Mouse (Mus musculus) liver, embryonic 14.5 days (tissue): ENCODE measurements at regions not wholly inside any gene's neighbourhood (a gene's known extent, or its start where the extent isn't known, plus 50 kb on each side); places are given as distances from the start of the nearest gene placed in this dataset.

Source experiments
- ATAC-seq: fragments of 200-750 bp; cut with Nextera tagmentation; 2 replicates; pipeline ENCODE4 v1.8.0; 2017; ENCODE audit warnings: moderate number of reproducible peaks, mild to moderate bottlenecking, moderate library complexity; ENCODE audit not compliant: insufficient read depth
- DNase-seq, 3 experiments: peaks; one replicate each; pipeline ENCODE4 v3.0.0-alpha.2; 2012 to 2013; ENCODE audit warnings: low read depth in 3 of 3, low spot score in 3 of 3
- H3K27ac ChIP-seq: fragments of 300-500 bp; sonication (generic); 2 replicates; pipeline ENCODE4 v1.5.1; 2014; ENCODE audit warnings: moderate library complexity, mild to moderate bottlenecking, control low read depth, inconsistent platforms
- H3K27me3 ChIP-seq: fragments of 300-500 bp; sonication (generic); 2 replicates; pipeline ENCODE4 v1.6.1; 2014; ENCODE audit warnings: mild to moderate bottlenecking, low read length, moderate library complexity; ENCODE audit not compliant: control insufficient read depth, insufficient read depth
- H3K36me3 ChIP-seq: fragments of 300-500 bp; sonication (generic); replicated peaks from 2 replicates; pipeline ENCODE4 v1.6.1; 2014; ENCODE audit warnings: low read depth; ENCODE audit not compliant: control insufficient read depth, insufficient read depth
- H3K4me1 ChIP-seq, 2 experiments: fragments of 200-500 bp in 1 of 2; fragments of 300-500 bp in 1 of 2; sonication (generic) in 1 of 2; replicated peaks; 2 replicates each; pipeline ENCODE4 v1.6.1; 2012 to 2014; ENCODE audit warnings: antibody characterized with exemption in 1 of 2, inconsistent platforms in 1 of 2, low read length in 1 of 2; ENCODE audit not compliant: control insufficient read depth in 2 of 2, insufficient read depth in 2 of 2
- H3K4me2 ChIP-seq: fragments of 300-500 bp; sonication (generic); 2 replicates; pipeline ENCODE4 v1.6.1; 2014; ENCODE audit warnings: low read depth, mild to moderate bottlenecking, control low read depth, moderate library complexity
- H3K4me3 ChIP-seq, 2 experiments: fragments of 200-500 bp in 1 of 2; fragments of 300-500 bp in 1 of 2; sonication (generic) in 1 of 2; 2 replicates each; pipeline ENCODE4 v1.5.1; 2012 to 2014; ENCODE audit warnings: low read depth in 2 of 2, low read length in 2 of 2, mild to moderate bottlenecking in 2 of 2, control low read depth in 1 of 2, inconsistent platforms in 1 of 2, moderate library complexity in 1 of 2; ENCODE audit not compliant: insufficient read depth in 1 of 2
- H3K9ac ChIP-seq: fragments of 300-500 bp; sonication (generic); replicated peaks from 2 replicates; pipeline ENCODE4 v1.6.1; 2014; ENCODE audit warnings: mild to moderate bottlenecking, control low read depth, moderate library complexity
- H3K9me3 ChIP-seq: fragments of 300-500 bp; sonication (generic); 2 replicates; pipeline ENCODE4 v1.6.1; 2016; ENCODE audit warnings: low read length, mixed read lengths; ENCODE audit not compliant: control insufficient read depth
- CTCF ChIP-seq: IDR thresholded peaks from 2 replicates; pipeline ENCODE4 v1.5.1; 2016; ENCODE audit warnings: antibody characterized with exemption, low read depth, control low read depth
- EP300 ChIP-seq: IDR thresholded peaks from 2 replicates; pipeline ENCODE4 v1.6.1; 2016; ENCODE audit warnings: antibody characterized with exemption, low read depth
- WGBS: fragments of 180-500 bp; shearing (Covaris S2); extraction: QIAGEN DNeasy Blood & Tissue Kit; methylation state at CpG from one replicate; pipeline ENCODE4 v1.1.7; 2014; ENCODE audit not compliant: insufficient replicate concordance; 5-methylcytosine and 5-hydroxymethylcytosine counted together

DNA sequence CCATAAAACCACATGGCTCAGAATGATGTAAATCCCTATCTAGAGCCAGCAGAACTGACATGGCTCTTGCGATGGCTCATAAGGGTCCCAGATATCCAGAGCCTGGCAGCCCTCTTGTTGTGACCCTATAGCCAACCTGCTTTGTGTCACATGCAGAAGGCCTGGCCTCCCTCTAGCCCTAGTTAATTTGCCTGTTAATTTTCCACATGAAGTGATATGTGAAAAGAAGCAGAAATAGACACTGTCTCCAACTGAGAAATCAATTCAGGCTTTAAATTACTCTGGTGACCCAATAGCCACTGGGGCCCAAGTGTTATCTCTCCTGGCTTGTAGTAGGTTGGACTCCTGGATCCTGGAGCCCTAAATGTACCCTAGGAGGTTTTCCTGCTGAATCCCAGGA lies 103.3 kb upstream of the Usp47 start:
- no peaks in the 10 kb centered on the region for H3K4me1 ChIP-seq
- TF ChIP-seq EP300 (no peak), CTCF (no peak)
- ATAC-seq (no peak), DNase-seq (no peak)
- H3K9ac ChIP-seq, result no peak overlapping the region
- no peaks in the 10 kb centered on the region for H3K27me3 ChIP-seq
- H3K36me3 ChIP-seq, result no peaks in the 10 kb centered on the region
- no peak overlapping the region for H3K27ac ChIP-seq
- no peaks in the 10 kb centered on the region for H3K9me3 ChIP-seq
- 64% methylated on average over 1 of the region's 1 CpGs for WGBS
- H3K4me3 ChIP-seq, result no peak overlapping the region
- H3K4me2 ChIP-seq, result no peak overlapping the region

GRCm38 (mm10) chr7:111903741-111904231 lies 119.5 kb upstream of the Usp47 start:
- Histone ChIP-seq H3K4me3 (no peak overlapping the region), H3K9ac (no peak overlapping the region), H3K27ac (no peak overlapping the region), H3K4me1 (0 out of 4 replicates have a peak, but pooled peaks cover 0 to 2% of the 10 kb centered on the region in 2 experiments), H3K4me2 (no peak overlapping the region), H3K36me3 (no peaks in the 10 kb centered on the region), H3K27me3 (no peaks in the 10 kb centered on the region), H3K9me3 (no peaks in the 10 kb centered on the region)
- no peak for TF ChIP-seq CTCF
- ATAC-seq, result no peak
- DNase-seq, result no peak
- WGBS, result 40% methylated on average over 7 of the region's 7 CpGs

DNA sequence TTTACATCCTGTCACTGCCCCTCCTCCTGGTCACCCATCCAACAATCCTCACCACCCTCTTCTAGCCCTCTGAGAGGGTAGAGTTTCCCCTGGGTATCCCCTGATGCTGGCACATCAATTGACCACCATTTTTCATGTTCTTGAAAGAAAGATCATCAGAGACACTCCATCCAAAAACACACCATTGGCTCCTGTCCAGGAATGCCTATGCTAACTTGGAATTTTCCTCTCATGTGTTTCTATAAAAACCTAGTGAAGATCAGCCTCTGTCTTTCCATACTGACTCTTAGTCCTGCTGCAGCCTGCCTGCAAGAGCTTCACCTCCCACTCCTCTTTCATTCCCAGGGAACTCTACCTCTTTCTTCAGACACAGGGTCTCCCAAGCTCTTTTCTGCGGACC lies 117.2 kb upstream of the Galnt18 start:
- Histone ChIP-seq H3K4me2 (no peak overlapping the region), H3K4me3 (no peak overlapping the region), H3K27ac (no peak overlapping the region), H3K36me3 (no peaks in the 10 kb centered on the region), H3K9me3 (no peaks in the 10 kb centered on the region), H3K9ac (no peak overlapping the region), H3K27me3 (no peaks in the 10 kb centered on the region), H3K4me1 (0 out of 4 replicates have a peak, but pooled peaks cover 0 to 2% of the 10 kb centered on the region in 2 experiments)
- DNase-seq (no peak), ATAC-seq (no peak)
- WGBS, result 64% methylated on average over 1 of the region's 1 CpGs
- no peak for TF ChIP-seq CTCF
- no peak for TF ChIP-seq EP300

- Histone ChIP-seq H3K9me3 (no peaks in the 10 kb centered on the region), H3K4me1 (0 out of 4 replicates have a peak, but pooled peaks cover 0 to 2% of the 10 kb centered on the region in 2 experiments), H3K27me3 (no peaks in the 10 kb centered on the region), H3K36me3 (no peaks in the 10 kb centered on the region), H3K4me3 (no peak overlapping the region), H3K4me2 (no peak overlapping the region), H3K9ac (no peak overlapping the region), H3K27ac (no peak overlapping the region)
- no peak for ATAC-seq
- TF ChIP-seq EP300 (no peak), CTCF (no peak)
- no peak for DNase-seq
- WGBS, result 45% methylated on average over 5 of the region's 5 CpGs
Measured at GRCm38 (mm10) chr7:111896255-111896654, 116.5 kb upstream of the Galnt18 start.

DNA sequence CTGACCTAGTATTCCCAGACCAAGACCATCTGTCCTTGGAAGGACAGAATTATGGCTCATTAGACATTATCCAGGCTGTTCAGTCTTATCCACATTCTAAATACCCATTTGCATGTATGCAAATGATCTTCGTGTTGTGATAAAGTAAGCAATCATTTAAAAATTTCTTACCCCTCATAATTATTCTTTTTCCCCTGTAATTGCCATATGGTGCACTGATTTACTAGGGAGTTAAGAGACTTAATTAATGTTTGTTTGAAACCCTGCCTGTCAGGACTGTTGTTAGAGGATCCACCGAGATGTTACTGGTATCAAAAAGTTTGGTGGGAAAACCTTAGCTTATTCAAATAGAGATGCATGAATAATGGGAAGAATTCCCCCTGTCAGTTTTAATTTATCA lies 103.2 kb upstream of the Galnt18 start:
- TF ChIP-seq EP300 (no peak), CTCF (no peak)
- no peaks in the 10 kb centered on the region for H3K27me3 ChIP-seq
- no peaks in the 10 kb centered on the region for H3K4me1 ChIP-seq
- ATAC-seq (no peak), DNase-seq (no peak)
- no peaks in the 10 kb centered on the region for H3K9me3 ChIP-seq
- H3K27ac ChIP-seq, result no peak overlapping the region
- H3K4me2 ChIP-seq, result no peak overlapping the region
- WGBS, result 49% methylated on average over 2 of the region's 2 CpGs
- H3K9ac ChIP-seq, result no peak overlapping the region
- H3K4me3 ChIP-seq, result no peak overlapping the region
- no peaks in the 10 kb centered on the region for H3K36me3 ChIP-seq
